Mouse (Mus musculus): Measurements from ENCODE around the gene Slc12a6.

The Slc12a6 gene

DNA sequence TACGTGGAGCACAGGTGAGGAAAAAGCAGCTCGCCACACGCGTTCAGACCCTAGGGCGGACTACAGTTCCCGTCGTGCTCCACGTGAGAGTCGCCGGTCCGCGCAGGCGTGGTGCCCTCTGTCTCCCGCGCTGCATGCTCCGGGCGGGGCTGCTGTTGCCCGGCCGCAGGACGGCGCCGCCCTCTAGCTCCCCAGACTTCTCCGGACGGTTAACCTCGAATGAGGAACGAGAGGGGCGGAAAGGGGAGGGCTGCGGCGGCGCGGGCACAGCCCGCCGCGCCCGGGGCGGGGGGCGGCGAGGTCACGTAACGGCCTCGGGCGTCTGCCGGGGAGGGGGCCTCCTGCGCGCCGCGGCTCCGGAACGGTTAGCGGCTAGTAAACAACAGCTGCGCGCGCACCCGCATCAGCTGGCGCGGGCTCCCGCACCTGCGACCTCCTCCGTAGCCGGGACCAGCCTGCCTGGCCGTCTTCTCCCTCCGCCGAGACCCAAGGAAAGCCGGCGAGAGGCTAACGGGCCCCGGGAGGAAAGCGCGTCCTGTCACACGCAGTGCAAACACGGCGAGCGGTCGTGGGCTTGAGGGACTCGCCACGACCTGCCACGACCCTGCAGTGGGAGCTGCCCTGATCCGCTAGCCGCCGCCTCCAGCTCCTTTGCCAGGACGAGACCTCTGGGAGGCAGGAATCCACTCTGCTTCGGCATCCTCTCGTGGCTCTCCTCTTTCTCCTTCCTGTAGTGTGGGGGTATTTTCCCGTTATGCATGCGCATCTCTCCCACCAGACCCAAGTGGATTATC lies at the start of gene Slc12a6:
Slc12a6 (plus strand) TSS at position 378 of the 794 bp plus-strand sequence.
- peak; percentile 94 for DNase-seq

DNA sequence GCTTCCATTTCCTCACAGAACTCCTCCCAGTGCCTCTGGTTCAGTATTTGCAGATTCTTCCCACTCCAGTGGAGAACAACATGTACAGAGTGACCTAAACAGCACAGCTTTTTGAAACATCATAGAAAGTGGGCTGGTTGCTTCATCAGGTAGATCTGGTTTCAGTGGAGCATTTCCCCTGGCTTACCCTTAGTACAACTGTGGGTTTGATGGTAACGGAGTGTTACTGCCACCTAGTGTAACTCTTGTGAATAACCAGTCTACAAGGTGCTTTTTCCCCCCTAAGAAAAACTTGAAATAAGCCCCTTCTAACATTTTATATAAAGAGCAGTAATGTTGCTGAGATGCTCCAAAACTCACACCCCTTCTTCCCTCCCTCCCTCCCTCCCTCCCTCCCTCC lies 49.6 kb upstream of the Slc12a6 start:
- DNase-seq: peak; percentile 57

DNA sequence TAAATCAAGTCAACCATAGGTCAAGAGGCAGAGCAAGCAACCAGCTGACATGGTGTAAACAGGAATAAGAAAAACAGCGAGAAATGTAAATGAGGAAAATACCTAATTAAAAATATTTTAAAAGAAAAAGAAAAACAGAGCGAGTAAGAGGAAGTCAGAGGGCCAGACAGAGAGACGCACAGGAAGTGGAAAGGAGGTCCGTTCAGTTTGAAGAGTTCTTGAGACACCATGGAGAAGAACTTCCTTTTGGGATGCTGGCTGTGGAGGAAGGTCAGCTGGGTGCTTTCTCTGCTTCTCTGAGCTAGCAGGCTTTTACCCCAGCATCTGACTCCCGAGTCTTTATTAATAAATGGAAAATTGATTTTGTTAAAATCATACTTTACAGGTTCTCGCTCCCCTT lies 48.0 kb upstream of the Slc12a6 start:
- DNase-seq: no peak

DNA sequence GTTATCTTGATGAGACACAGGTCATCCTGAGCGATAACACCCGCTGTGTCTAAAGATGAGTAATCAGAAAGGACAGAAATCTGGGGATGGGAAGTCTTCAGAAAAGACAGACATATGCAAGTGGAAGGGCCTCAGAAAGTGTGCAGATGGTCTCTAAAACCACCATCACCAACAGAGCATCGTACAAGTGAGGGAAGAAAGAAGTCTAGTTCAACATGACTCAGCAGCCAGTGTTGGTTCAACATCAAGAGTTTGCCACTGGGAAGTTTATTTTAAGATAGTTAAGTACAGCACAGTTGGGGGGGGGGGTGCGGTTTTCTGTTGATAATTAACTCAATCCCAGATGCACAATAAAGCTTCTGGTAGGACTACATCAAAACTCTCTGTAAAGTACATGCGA lies 44.7 kb upstream of the Slc12a6 start:
- no peak for DNase-seq

DNA sequence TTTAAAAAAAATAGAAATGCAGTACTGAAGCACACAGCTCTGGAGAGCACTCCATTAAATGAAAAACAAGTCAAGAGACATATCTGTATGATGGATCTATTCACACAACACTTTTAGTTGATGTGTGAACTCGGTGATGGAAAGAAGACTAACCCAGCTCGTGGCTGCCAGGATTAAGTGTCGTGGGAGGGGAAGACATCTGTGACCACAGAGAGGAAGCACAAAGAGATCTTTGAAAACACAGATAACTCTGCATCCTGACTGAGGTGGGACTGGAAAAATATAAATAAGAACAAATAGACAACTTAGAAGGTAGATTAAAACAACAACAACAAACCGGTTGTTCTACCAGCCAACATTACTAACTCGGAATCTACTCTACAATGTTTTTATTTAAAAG lies 43.0 kb upstream of the Slc12a6 start:
- DNase-seq: no peak

DNA sequence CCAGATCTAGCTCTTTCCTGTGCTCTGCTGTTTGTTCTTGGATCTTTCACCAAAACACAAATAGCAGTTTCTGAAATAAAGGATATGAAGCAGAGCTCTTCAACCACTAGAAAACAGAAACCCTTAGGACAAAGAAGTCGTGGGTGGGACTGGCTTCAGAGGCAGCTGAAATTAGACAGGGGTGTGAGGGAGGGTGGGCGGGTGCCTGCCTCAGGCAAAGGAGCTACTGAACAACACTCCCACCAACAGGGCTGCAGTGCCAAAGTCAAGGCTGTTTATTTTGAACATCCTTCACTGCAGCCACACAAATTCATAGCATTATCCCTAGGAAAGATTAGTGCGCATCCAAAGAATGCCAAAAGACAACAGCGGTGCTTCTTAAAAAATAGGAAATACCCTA lies 41.3 kb upstream of the Slc12a6 start:
- no peak for DNase-seq

DNA sequence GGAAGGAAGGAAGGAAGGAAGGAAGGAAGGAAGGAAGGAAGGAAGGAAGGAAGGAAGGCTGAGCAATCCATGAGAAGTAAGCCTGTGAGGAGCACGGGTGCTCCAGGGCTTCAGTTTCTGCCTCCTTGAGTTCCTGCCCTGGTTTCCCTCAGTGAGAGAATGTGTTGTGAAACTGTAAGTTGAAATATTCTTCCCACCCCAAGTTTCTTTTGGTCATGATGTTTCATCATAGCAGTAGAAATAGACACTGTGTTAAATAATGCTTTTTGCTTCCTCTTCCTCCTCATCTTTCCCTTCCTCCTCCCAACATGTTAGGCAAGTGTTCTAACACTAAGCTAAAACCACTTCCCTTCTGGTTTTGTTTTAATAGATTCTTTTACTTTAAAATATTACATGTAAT lies 33.0 kb upstream of the Slc12a6 start:
- DNase-seq: no peak

DNA sequence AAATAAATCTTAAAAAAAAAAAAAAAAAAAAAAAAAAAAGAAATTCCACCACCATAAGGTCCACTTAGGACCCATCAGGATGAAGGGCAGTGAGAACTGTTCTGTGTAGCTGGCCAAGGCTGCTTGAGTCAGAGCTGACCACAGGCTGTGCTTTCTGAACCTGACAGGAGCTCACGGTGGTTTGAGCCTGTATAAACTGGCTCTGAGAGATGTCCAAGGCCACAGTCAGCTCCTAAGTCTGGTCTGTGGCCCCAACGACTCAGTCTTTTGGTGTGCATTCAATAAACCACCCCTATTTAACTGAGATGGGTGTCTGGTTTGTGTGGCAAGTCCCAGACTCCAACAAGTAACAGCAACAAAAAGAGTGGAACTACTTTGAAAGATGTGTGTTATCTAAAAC lies 29.0 kb upstream of the Slc12a6 start:
- DNase-seq: no peak

DNA sequence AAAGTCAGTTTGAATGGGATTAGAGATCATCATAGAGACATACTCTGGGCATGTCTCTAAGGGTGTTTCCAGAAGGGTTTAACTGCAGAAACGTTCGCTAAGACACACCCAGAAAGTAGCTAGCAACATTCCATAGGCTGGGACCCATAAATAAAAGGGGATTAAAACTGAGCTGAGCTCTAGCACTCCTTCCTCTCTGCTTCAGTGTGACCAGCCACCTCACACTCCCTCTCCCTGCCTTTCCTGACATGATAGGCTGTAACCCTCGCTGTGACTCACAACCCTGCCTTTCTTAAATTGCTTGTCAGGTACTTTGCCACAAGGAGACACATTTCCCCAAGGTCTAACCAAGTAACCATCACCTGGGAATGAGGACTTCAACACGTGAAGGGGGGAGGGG lies 27.6 kb upstream of the Slc12a6 start:
- no peak for DNase-seq

DNA sequence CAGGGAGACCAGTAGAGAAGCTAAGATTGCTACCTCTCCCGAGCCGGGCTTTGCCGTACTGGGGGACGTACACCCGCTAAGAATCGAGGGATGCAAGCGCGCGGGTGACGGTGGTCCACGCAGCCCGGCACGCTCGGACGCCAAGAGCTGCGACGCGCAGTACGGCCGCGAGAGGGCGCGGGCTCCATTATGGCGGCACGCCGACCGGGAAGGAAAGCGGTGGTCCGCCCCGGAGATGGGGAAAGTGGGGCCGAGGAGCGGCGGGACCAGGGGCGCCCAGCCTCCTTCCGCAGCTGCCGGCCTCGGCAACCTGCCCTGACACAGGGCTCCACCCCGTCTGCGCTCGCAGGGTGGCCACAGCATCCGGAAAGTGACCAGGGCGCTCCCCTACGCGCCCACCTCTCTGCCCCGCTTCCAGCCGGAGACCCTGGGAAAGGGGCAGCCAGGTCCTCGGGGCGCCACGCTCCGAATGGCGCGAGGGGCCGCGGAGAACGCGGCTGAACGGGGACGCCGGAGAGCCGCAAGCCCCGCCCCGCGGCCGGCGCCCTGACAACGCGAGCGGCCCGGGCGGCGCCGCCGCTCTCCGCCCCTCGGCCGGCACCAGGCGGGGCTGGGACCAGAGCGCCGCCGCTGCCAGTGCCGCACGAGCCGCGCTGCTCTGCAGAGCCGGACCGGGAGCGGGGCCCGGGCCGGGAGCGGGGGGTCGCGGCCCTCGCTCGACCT lies 26.3 kb upstream of the Slc12a6 start, which contains the start of gene Lpcat4:
Lpcat4 (plus strand) TSS at position 257 of the 723 bp plus-strand sequence.
- peak; percentile 93 for DNase-seq

DNA sequence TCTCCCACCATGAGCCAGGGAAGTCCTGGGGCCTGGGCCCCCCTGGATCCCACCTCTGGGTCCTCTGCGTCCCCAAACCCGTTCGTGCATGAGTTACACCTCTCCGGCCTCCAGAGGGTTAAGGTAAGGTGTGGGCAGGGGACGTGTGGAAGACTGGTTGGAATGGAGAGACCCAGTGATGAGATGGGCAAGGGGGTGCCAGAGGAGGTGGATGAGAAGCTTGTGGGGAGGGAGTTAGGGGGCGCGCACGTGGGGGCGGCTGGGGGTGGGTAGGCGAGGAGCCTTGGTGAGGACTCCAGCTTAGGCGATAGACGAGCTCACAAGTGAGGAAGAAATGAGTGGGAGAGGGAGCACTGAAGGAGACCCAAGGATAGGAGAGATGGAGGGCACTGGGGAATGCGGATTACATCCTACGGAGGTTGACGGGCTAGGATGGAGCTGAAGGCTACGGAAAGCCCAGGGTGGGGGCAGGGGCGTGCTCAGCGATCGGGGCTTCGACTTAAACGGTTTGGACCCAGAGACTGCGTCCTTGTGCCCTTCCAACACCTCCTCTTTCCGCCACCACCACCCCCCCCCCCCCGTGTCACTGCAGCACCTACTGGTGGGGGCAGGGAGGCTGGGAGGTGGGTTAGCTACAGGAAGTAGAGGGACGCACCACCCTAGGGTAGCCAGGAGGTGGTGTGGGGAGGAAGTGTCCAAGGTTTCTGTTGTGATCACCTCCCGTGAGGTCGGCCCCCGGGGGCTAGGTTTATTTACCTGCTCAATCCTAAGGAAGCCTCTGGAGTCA lies 25.5 kb upstream of the Slc12a6 start:
- DNase-seq: peak; percentile 62

DNA sequence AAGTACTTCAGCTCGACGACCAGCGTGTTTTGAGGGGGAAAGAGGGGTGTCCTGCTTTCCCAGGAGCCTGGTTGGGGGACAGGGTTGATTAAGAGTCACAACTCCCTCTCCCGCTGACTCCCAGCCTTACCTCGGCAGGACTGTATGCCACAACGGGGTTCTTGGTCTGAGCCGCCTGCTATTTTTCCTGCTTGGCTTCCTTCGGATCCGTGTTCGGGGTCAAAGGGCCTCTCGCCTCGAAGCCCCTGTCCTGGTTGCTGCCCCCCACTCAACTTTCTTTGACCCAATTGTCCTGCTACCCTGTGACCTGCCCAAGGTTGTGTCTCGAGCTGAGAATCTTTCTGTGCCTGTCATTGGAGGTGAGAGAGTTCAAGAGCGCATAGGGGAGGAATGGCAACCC lies 23.8 kb upstream of the Slc12a6 start:
- no peak for DNase-seq

DNA sequence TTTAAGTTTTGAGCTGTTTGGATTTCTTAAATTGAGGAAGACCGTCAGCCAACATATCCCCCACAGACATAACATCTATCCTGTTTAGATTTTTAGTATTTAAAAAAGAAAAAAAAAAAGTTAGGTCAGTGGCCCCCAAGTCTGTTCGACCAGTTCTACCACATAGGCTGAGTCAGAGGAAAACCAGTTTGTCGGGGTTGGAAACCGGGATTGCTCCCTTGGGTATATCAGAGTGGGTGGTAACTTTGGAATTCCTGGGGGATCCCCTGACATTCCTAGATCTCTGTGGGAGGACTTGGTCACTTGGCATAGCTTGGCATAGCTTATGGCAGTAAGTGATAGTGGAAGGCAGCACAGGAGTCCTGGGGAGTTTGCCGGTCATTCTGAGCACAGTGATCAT lies 20.3 kb upstream of the Slc12a6 start:
- DNase-seq: no peak

DNA sequence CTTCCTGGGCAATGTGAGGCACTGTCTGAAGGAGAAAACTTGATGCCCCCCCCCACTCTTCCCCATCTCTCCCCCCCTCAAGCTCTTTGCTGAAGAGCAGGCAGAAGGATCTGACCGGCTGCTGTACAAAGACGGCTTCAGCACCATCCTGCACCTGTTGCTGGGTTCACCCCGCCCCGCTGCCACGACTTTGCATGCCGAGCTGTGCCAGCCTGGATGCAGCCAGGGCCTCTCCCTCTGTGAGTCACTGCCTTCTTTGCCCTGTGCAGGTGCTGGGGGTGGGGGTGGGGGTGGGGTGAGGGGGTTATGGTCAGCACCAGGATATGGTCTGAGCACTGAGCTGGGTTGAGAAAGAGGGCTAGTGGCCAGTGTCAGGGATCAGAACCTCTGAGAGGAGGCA lies 19.4 kb upstream of the Slc12a6 start:
- DNase-seq: no peak

DNA sequence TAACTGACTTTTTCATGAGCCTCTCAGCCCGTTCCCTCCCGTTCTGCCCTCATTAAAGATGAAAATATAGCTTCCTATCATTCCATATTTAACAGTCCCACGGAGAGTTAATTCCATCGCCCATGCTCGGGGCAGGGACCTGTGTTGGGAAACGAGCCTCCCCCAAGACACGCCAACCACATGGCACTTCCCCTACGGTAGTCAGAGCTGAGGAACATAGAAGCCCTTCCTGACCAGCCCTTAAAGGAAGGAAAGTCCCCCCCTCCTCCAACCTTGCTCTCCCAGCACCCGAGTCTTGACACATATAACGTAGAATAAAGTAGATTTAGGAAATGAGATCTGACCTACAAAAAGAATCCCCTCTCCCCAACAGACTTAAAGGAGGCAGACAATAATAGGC lies 18.3 kb upstream of the Slc12a6 start:
- DNase-seq: no peak

DNA sequence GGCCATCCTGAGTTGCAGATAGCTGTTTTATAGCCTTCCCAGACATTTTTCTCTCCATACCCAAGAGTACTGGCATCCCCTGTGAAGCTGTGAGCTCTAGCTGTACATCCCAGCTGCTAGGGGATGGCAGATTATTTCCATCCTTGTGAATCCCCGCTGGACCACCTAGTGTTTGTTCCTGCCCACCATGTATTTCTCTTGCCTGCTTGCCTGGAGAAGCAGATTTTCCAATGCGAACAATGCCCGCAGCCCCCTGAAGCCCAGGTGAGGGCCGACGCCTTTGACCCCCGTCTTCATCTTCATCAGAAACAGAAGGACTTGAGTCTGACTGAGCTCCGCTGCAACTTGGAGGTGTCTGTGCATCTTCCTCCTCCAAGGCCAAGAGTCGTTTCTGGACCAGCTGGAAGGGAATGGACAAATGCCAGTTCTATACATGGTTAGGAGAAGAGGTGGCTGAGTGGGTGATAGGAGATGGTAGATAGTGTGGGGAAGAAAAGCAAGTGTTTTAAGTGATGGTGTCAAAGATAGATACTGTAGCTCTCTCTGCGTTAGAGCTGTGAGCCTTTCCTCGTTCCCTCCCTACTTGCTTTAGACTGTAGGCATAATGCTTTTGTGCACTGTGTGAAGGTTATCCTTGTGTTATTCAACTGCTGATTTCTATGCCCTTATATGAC lies 15.7 kb upstream of the Slc12a6 start:
- DNase-seq: no peak

DNA sequence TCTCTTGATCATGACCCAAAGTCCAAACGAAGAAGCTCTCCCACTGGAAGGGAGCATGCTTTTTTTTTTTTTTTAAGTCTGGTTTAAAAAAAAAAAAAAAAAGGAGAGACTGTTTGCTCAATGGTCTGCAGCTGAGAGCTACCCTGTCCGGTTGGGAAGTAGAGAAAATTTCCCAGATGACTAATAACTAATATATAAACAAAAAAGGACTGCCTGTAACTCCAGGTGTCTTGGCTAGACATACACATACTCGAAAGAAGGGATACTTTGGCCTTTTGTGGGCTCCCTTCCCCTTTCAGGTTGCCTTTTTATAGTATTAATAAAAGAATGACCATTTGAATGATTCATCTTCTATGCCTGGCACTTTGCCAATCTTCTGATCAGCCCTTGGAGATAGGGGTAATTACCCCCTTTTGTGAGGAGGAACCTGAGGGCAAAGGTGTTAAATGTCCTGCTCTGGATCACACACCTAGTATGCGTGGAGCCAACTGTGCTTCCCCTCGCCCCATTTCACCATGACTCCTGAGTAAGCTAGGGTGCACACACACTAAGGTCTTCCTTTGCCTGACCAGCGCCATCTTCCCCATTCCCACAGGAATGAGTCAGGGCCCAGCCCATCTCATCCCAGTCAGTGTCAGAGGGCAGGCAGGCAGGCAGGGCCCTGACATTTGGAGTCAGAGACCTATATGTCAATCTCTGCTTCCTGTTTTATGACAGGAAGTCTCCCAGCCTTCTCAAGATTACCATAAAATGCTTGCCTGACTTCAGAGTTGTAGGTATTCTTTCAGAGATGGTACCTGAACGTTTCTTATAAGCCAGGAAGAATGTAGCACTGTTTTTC lies 10.7 kb upstream of the Slc12a6 start:
- no peak for DNase-seq

DNA sequence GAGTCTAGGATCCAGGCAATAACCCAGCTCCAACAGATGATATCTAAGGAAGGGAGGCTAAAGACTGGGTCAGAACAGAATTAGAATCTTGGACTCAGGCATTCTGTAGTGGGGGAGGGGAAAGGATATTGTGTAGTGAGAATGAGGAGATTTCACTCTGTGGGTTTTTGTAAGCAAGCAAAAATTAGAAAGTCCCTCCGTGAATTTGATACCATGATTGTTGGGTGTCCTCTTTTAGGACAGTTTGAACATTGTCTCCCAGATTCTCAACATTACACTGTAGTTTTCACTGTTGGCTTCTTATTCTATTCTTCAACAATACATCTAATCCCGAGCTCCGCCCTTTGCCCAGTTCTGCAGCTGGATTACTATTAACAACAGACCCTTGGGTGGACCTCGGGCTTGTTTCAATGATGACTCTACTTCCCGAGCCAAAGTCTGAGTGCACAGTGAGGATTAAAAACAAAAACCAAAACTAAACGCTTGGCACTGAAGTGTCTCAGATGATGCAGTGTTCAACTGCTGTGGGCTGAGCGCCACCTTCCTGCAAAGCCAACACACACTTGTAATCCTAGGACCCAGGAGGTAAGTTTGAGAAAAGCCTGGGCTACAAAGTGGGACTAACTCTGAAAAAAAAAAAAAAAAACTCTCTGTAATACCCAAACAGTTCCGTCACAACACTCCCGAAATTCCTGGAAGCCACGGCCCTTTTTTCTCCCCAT lies 6.2 kb upstream of the Slc12a6 start, which contains the start of gene Nutm1:
Nutm1 (minus strand) TSS at position 51 of the 722 bp plus-strand sequence.
- DNase-seq: no peak

DNA sequence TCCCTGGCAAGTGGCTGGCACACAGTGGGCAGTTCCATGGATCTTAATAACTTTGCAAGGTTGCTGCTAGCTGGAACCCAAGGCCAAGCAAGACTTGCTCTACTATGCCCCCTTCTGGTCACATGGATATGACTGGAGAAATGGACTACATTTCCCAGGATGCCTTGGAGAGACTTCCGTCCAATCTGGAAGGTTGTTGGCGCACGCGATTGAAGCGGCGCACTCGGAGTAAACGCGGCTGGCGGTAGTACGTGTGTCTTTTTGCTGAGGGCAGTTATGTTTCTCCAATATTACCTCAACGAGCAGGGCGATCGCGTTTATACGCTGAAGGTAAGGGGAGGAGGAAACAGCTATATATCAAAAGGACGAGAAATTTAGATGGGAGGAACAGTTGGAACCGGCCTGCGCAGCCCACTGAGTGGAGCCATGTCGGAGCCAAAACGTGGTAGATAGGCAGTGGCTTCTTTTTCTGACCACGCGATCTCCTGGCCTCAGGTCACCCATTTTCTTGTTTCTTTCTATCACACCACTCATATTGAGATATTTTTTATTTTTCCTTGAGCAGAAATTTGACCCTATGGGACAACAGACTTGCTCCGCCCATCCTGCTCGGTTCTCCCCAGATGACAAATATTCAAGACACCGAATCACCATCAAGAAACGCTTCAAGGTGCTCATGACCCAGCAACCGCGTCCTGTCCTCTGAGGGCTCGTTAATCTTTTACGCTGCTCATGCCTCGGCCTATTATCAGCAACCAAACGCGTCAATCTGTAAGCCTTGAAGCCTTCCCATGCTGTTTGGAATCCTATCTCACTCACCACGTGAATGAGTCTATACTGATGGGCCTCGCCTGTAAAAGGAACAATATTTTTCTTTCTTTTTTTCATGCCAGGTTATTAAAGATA lies 3.6 kb upstream of the Slc12a6 start, which contains the start of gene Nop10:
Nop10 (plus strand) TSS at position 179 of the 906 bp plus-strand sequence.
- peak; percentile 95 for DNase-seq

DNA sequence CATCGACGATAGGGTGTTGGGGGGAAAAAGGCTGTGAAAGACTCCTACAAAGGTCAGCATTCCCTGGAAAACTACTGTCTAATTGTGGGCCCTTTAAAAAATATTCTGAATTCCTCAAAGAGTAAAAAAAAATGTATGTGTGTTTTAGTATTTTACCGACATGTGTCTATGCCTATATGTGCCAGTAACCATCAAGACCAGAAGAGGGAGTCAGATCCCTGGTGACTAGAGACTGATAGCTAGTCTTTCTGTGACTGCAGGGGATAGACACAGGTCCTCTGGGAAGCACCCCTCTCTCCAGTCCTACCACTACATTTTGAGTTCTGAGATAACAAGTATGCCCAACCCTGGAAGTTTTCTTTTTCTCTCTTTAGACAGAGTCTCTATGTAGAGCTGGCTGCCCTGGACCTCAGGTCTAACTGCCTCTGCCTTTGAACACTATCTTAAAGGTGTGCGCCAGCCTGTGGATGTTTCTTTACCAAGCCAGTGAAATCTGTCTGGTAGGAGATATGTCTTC lies 2.8 kb upstream of the Slc12a6 start:
- DNase-seq: no peak

Data from retina, postnatal 1 day (tissue).